Mouse (Mus musculus) cerebellum, postnatal 36 days (tissue): Measurements from ENCODE around the gene Gpsm3.
"Not testable (repeated sequence)": the region's sequence is repeated elsewhere in the genome, so short reads cannot be mapped to it uniquely, and the experiment has no call there.

Source experiments
- DNase-seq, 2 experiments: peaks; one replicate each; pipeline ENCODE4 v3.0.0; 2021 to 2022; ENCODE audit warnings: mixed read lengths in 2 of 2

Gene Gpsm3

GRCm38 (mm10) chr17:34589681-34590101 is at the start of gene Gpsm3:
TSS of gene Gpsm3 (plus strand) at chr17:34589806.
- DNase-seq, result no peak

GRCm38 (mm10) chr17:34543567-34543966 is 46.0 kb upstream of the Gpsm3 start:
- DNase-seq, result not testable (repeated sequence)

- DNase-seq, result no peak
Observed at GRCm38 (mm10) chr17:34546797-34547196, 42.8 kb upstream of the Gpsm3 start.

GRCm38 (mm10) chr17:34547601-34548000 is 42.0 kb upstream of the Gpsm3 start:
- DNase-seq, result no peak

- no peak for DNase-seq
Observed at GRCm38 (mm10) chr17:34549156-34549555, 40.5 kb upstream of the Gpsm3 start.

- DNase-seq, result no peak
Observed at GRCm38 (mm10) chr17:34549843-34550242, 39.8 kb upstream of the Gpsm3 start.

GRCm38 (mm10) chr17:34555483-34555882 is 34.1 kb upstream of the Gpsm3 start:
- DNase-seq, result peak; percentile 73 to 80

GRCm38 (mm10) chr17:34556406-34556805 is 33.2 kb upstream of the Gpsm3 start:
- no peak for DNase-seq

- no peak for DNase-seq
Observed at GRCm38 (mm10) chr17:34557411-34557810, 32.2 kb upstream of the Gpsm3 start.

- no peak for DNase-seq
Observed at GRCm38 (mm10) chr17:34559116-34559515, 30.5 kb upstream of the Gpsm3 start.

GRCm38 (mm10) chr17:34559895-34560294 is 29.7 kb upstream of the Gpsm3 start:
- no peak for DNase-seq

- DNase-seq, result no peak
Observed at GRCm38 (mm10) chr17:34560438-34560837, 29.2 kb upstream of the Gpsm3 start.

GRCm38 (mm10) chr17:34561200-34561599 is 28.4 kb upstream of the Gpsm3 start:
- DNase-seq, result no peak

- DNase-seq, result no peak
Observed at GRCm38 (mm10) chr17:34562595-34562994, 27.0 kb upstream of the Gpsm3 start.

- no peak for DNase-seq
Observed at GRCm38 (mm10) chr17:34563354-34563753, 26.3 kb upstream of the Gpsm3 start.

- DNase-seq, result no peak
Observed at GRCm38 (mm10) chr17:34564003-34564421, 25.6 kb upstream of the Gpsm3 start, which contains the start of gene Notch4. TSS of gene Notch4 (plus strand) at chr17:34564268.

GRCm38 (mm10) chr17:34564796-34565195 is 24.8 kb upstream of the Gpsm3 start:
- DNase-seq, result no peak

- DNase-seq, result no peak
Observed at GRCm38 (mm10) chr17:34567311-34567710, 22.3 kb upstream of the Gpsm3 start.

- DNase-seq, result no peak
Observed at GRCm38 (mm10) chr17:34568421-34568820, 21.2 kb upstream of the Gpsm3 start.

- DNase-seq, result no peak
Observed at GRCm38 (mm10) chr17:34569919-34570318, 19.7 kb upstream of the Gpsm3 start.

- no peak for DNase-seq
Observed at GRCm38 (mm10) chr17:34571875-34572274, 17.7 kb upstream of the Gpsm3 start.

- no peak for DNase-seq
Observed at GRCm38 (mm10) chr17:34572361-34572760, 17.2 kb upstream of the Gpsm3 start.

- no peak for DNase-seq
Observed at GRCm38 (mm10) chr17:34576577-34576976, 13.0 kb upstream of the Gpsm3 start.

- DNase-seq, result no peak
Observed at GRCm38 (mm10) chr17:34578070-34578469, 11.5 kb upstream of the Gpsm3 start.

GRCm38 (mm10) chr17:34582528-34582927 is 7.1 kb upstream of the Gpsm3 start:
- no peak for DNase-seq

GRCm38 (mm10) chr17:34583397-34583796 is 6.2 kb upstream of the Gpsm3 start:
- no peak for DNase-seq
